Mouse (Mus musculus): ENCODE data around the gene Slc7a7.

Slc7a7 gene

GRCm38 (mm10) chr14:54432837-54433830 lies 15.6 kb upstream of the Slc7a7 start:
- WGBS: 45% methylated on average over 17 of the region's 17 CpGs

DNA sequence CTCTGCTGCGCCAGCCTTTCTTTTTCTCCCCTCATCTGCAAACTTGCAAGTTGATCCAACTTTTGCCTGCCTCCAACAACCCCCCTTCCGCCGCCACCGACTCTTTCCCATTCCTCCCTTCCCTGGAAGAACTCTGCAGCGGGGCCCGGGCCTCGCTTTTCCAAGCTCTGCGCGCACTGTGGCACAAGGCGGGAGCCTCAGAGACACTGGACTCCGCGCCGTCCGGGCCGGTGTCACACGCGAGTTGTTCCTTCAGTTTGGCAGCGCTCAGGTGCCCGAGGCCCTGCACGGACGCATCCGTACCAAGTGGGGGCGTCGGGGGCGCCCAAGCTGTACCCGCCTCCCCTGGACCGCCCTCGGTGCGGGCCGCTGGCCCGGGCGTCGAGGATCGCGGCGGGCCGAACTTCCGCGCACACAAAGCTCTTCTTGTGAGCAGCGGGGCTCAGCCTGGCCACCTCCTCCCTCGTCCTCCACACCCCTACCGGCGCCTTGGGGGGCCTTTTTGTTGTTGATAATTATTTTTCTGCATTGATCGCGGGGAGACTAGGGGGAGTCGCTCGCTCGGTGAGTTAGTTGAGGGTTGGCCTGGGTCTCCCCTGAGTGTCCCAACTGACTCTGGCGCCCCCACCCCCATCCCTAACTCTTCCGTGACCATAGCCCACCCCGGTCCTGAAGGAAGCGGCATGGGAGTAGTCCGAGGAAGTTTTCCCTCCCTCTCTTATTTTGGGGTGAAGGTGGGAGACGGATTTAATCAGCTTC lies 14.7 kb upstream of the Slc7a7 start:
- 9% methylated on average over 54 of the region's 54 CpGs for WGBS

GRCm38 (mm10) chr14:54431334-54432077 lies 13.9 kb upstream of the Slc7a7 start, which contains the start of gene Mmp14:
Gene Mmp14, plus strand, starts transcription at chr14:54431612.
- 2% methylated on average over 48 of the region's 49 CpGs for WGBS

GRCm38 (mm10) chr14:54430406-54431145 lies 13.0 kb upstream of the Slc7a7 start:
- 44% methylated on average over 18 of the region's 18 CpGs for WGBS

DNA sequence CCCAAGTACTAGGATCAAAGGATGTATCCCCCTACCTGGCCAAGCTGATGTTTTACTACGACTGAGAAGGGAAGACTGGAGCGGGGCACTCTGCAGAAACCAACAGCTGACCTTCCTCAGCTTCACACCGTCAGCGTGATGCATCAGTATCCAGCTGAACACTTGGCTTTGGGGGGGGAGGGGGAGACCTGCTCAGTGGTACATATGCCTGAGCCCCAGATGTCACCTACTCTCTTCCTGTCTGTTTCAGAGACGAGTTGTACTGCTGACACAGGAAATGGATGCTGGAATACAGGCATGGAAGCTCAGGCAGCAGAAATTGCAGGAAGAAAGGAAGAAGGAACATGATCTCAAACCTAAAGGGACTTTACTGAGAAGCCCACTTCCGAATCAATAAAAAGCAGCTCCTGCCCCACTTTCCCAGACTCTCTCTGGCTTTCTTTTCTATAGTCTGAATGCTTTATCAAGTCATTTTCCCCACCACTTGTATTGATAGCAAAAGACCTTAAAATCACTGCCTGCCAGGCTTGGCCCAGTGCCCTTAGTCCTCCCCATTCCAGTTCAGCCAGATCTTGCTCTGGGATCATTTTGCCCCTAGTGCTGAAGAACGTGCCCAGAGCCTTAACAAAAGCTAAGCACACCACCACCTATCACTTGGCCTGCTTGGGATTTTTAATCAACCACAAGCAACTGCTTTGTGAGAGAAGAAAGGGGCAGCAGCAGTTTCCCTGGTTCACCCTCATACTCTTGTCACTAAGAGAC lies 11.9 kb upstream of the Slc7a7 start:
- 67% methylated on average over 7 of the region's 7 CpGs for WGBS

GRCm38 (mm10) chr14:54428421-54428820 lies 10.8 kb upstream of the Slc7a7 start:
- 90% methylated on average over 5 of the region's 5 CpGs for WGBS

GRCm38 (mm10) chr14:54427696-54428095 lies 10.1 kb upstream of the Slc7a7 start:
- 68% methylated on average over 7 of the region's 7 CpGs for WGBS

DNA sequence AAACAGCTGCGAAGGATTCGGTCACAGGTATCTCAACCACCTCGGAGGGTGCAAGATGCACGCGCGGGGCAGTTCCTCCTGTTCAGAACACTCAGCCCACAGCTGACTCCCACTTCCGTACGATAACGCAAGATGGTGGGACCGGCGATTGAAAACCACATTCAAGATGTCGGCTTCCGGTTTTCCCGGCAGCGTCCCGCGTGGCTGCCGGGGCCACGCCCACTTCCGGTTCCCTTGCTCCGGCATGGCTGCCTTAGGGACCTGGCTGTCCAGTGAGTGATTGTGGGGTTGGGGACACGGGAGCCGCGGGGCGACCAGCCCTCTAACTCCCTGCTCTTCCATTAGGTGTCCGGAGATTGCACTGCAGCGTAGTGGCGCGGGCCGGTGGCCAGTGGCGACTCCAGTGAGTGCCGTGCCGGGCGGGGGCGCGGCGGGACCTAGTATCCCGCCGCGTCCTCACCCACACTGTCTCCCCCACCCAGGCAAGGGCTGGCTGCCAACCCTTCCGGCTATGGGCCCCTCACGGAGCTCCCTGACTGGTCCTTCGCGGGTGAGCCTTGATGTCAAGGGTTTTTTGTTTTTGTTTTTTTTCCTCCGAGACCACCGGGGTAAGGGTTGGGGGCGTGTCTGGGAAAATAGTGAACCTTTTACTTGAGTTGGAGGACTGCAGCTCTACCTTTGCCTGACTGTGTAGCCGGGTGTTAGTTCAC lies 9.3 kb upstream of the Slc7a7 start, which contains the start of gene Mrpl52:
TSS of gene Mrpl52 (plus strand) at position 221 of the 710 bp plus-strand sequence.
- WGBS: under 1% methylated on average over 48 of the region's 48 CpGs

GRCm38 (mm10) chr14:54426003-54426688 lies 8.6 kb upstream of the Slc7a7 start:
- 29% methylated on average over 14 of the region's 14 CpGs for WGBS

- 86% methylated on average over 1 of the region's 1 CpGs for WGBS
These were observed 8.0 kb upstream of the Slc7a7 start for GRCm38 (mm10) chr14:54425540-54425939.

DNA sequence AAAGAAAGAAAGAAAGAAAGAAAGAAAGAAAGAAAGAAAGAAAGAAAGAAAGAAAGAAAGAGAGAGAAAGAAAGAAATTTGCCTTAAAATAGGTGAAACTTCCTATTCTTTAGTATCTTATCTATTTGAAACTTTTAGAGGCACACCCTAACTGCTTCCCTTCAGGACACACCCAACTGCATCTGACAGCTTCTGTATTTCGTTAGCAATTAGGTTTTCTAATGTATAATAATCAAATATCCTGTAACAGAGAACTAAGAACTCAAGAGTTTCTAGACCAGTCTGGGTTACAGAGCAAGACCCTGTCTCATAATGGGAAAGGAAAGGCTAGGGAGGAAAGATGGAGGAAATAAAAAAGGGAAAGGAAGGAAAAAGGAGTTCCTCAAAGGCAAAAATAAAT lies 7.1 kb upstream of the Slc7a7 start:
- WGBS: 82% methylated on average over 1 of the region's 1 CpGs

DNA sequence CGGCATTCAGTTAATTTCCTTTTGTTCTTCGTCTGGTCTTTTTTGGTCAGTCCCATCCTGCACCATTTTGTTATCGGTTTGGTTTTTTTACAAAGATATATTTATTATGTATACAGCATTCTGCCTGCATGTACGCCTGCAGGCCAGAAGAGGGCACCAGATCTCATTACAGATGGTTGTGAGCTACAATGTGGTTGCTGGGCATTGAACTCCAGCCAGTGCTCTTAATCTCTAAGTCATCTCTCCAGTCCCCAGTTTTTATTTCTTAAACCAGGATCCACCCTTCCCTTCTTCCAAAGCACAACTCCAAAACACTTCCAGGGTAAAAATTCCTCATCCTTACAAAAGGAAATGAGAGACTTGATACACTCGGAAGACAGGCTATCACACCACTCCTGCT lies 5.8 kb upstream of the Slc7a7 start:
- 57% methylated on average over 5 of the region's 5 CpGs for WGBS

- WGBS: 82% methylated on average over 2 of the region's 2 CpGs
These were observed 3.4 kb upstream of the Slc7a7 start for GRCm38 (mm10) chr14:54421014-54421413.

DNA sequence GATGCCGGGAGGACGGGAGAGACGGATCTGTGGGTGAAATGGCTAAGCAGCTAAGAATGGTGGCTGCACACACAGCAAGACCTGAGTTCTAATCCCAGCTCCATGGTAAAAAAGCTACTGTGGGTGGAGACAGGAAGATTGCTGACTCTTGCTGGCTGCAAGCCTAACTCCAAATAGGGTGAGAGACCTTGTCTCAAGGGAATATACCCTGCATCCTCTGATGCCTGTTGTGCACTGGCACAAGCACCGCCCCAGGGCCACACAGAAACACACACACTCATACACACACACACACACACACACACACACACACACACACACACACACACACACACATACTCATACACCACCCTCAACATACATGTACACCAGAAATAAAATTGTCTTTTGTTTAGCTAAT lies 750 bp downstream of the Slc7a7 start:
- WGBS: 86% methylated on average over 4 of the region's 4 CpGs

GRCm38 (mm10) chr14:54416229-54416775 lies 1.3 kb downstream of the Slc7a7 start:
- 80% methylated on average over 5 of the region's 5 CpGs for WGBS

DNA sequence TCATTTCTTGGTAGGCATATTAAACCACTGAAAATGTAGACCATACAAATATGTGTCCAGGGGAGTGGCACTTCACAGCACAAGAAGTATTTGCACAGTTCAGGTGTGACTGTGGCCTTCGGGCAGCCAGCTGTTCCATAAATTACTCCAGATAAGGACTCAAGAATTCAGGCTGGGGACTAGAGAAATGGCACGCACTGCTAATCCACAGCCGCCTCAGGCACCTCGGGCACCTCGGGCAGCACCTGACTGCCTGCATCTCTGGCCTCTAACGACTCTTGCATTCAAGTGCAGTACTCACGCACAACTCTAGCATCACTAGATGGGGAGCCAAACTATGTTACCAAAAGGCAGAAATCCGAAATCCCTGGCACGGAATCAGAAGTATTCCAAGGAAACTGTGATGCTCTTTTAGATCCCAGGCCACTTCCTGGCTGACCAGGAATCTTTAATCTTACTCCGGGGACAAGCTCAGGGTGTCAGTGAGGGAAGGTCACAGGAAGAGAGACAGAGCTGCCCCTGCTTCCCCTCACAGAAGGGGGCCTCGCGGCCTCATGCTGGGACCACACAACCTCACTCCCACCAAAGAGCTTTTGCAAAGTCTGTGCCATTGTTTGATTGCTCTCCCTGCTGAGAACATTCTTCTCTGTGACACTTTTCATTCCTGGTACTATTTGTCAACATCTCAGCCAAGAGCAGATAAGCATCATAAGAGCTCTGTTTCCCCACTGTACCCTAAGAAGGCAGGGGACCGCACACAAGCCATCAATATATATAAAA lies 2.1 kb downstream of the Slc7a7 start:
- 53% methylated on average over 13 of the region's 13 CpGs for WGBS

- 42% methylated on average over 18 of the region's 18 CpGs for WGBS
These were observed 3.5 kb downstream of the Slc7a7 start for GRCm38 (mm10) chr14:54413877-54414700.

Measured in cerebral cortex, adult 2 months (tissue).